Mouse (Mus musculus) thymus, postnatal 10 days (tissue): ENCODE data around the gene Tenm4.

Source experiments
- DNase-seq, 2 experiments: peaks; one replicate each; pipeline ENCODE4 v3.0.0; 2021; ENCODE audit warnings: low spot score in 2 of 2

Gene Tenm4

GRCm38 (mm10) chr7:96677082-96677481 is 506.0 kb downstream of the Tenm4 start:
- DNase-seq = no peak

- DNase-seq = no peak
Observed at GRCm38 (mm10) chr7:96678236-96678635, 507.2 kb downstream of the Tenm4 start.

- DNase-seq = no peak
Observed at GRCm38 (mm10) chr7:96679746-96680145, 508.7 kb downstream of the Tenm4 start.

- no peak for DNase-seq
Observed at GRCm38 (mm10) chr7:96680405-96680804, 509.4 kb downstream of the Tenm4 start.

- DNase-seq = no peak
Observed at GRCm38 (mm10) chr7:96681808-96682207, 510.8 kb downstream of the Tenm4 start.

- no peak for DNase-seq
Observed at GRCm38 (mm10) chr7:96688141-96688540, 517.1 kb downstream of the Tenm4 start.

GRCm38 (mm10) chr7:96701097-96701845 is 530.2 kb downstream of the Tenm4 start:
- no peak for DNase-seq

- no peak for DNase-seq
Observed at GRCm38 (mm10) chr7:96703958-96704357, 532.9 kb downstream of the Tenm4 start.

- no peak for DNase-seq
Observed at GRCm38 (mm10) chr7:96705307-96706129, 534.5 kb downstream of the Tenm4 start.

- no peak for DNase-seq
Observed at GRCm38 (mm10) chr7:96706531-96706930, 535.5 kb downstream of the Tenm4 start.

- DNase-seq = no peak
Observed at GRCm38 (mm10) chr7:96707112-96707511, 536.1 kb downstream of the Tenm4 start.

- no peak for DNase-seq
Observed at GRCm38 (mm10) chr7:96708071-96708470, 537.0 kb downstream of the Tenm4 start.

- DNase-seq = no peak
Observed at GRCm38 (mm10) chr7:96708561-96708960, 537.5 kb downstream of the Tenm4 start.

GRCm38 (mm10) chr7:96708968-96709367 is 537.9 kb downstream of the Tenm4 start:
- no peak for DNase-seq

- no peak for DNase-seq
Observed at GRCm38 (mm10) chr7:96709891-96710290, 538.8 kb downstream of the Tenm4 start.

- no peak for DNase-seq
Observed at GRCm38 (mm10) chr7:96710658-96711071, 539.6 kb downstream of the Tenm4 start.

GRCm38 (mm10) chr7:96712876-96713275 is 541.8 kb downstream of the Tenm4 start:
- no peak for DNase-seq

GRCm38 (mm10) chr7:96716911-96717310 is 545.9 kb downstream of the Tenm4 start:
- DNase-seq = no peak

- DNase-seq = no peak
Observed at GRCm38 (mm10) chr7:96718201-96719155, 547.4 kb downstream of the Tenm4 start.

- DNase-seq = no peak
Observed at GRCm38 (mm10) chr7:96719926-96720325, 548.9 kb downstream of the Tenm4 start.

- DNase-seq = no peak
Observed at GRCm38 (mm10) chr7:96720465-96720864, 549.4 kb downstream of the Tenm4 start.

GRCm38 (mm10) chr7:96722796-96723195 is 551.8 kb downstream of the Tenm4 start:
- no peak for DNase-seq
